Mouse (Mus musculus) liver, embryonic 14.5 days (tissue): ENCODE data around the gene Lmo4.

Source experiments
- CTCF ChIP-seq: IDR thresholded peaks from 2 replicates; pipeline ENCODE4 v1.5.1; 2016; ENCODE audit warnings: antibody characterized with exemption, low read depth, control low read depth
- EP300 ChIP-seq: IDR thresholded peaks from 2 replicates; pipeline ENCODE4 v1.6.1; 2016; ENCODE audit warnings: antibody characterized with exemption, low read depth

GRCm38 (mm10) chr3:144155746-144156145 lies 49.3 kb downstream of the Lmo4 start:
- no peak for TF ChIP-seq CTCF
- TF ChIP-seq EP300: no peak
